Mouse (Mus musculus) left cerebral cortex, adult 2 months (tissue): ENCODE measurements around the gene Nebl. TPM values are rescaled to one million over a fixed set of nuclear protein-coding genes. Genes with fewer than 3 reads are reported as not detected.
A peak's percentile ranks its signal among the peaks of the same experiment; 100 is the strongest.

Source experiments
- DNase-seq, 2 experiments: peaks; one replicate each; pipeline ENCODE4 v3.0.0; 2021 to 2022; ENCODE audit warnings: low spot score in 2 of 2, mixed read lengths in 1 of 2; ENCODE audit errors: extremely low spot score in 1 of 2
- H3K27ac ChIP-seq: fragments of 200-600 bp; 2 replicates; pipeline ENCODE4 v1.8.1; 2022
- H3K4me3 ChIP-seq: fragments of 200-600 bp; 2 replicates; pipeline ENCODE4 v1.8.1; 2022
- CTCF ChIP-seq: fragments of 200-600 bp; IDR thresholded peaks from 2 replicates; pipeline ENCODE4 v1.8.1; 2022; ENCODE audit warnings: antibody characterized with exemption, mild to moderate bottlenecking, moderate library complexity
- intact Hi-C: fragments of 180-260 bp; cut with DNase I; formaldehyde crosslinking; loops from one replicate; pipeline ENCODE4 v1.15.1; 2025
- total RNA-seq, 2 experiments: library from RNA; stranded (reverse); gene quantifications; 2 replicates each; pipeline ENCODE4 v1.2.3; 2021

Gene Nebl
- total RNA-seq, 2 experiments from 2014 or later = 80.3 to 80.9 TPM

GRCm38 (mm10) chr2:17729770-17730647, 1.3 kb downstream of the Nebl start:
- TF ChIP-seq CTCF = no peak; the same call in none of the 2 replicates
- intact Hi-C loops = loop anchor here (2.0 to 10.0 kb wide), 6 partner anchors 85 to 317 kb away; partner anchors contain the start of gene Skida1
- DNase-seq = peak; percentile 46 to 54
- Histone ChIP-seq H3K27ac (peak overlapping the region; percentile 95), H3K4me3 (peak overlapping the region; percentile 92)

DNA sequence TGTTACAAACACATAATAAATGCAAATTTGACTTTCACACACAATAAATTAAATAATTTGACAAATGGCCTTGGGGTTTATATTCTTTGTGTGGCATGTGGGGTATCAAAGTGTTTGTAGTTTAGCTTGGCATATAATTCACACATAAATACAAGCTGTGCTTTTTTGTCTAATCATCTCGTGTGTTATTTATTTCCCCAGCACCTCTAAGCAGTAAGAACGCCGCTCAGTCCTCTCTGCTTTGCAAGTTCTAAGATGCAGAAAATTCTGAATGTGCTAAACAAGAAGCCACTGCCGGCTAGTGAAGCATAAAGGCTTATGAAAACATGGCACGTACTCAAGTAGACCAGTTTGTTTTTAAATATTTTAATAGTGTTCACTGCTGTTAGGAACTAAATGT, 6.9 kb downstream of the Nebl start:
- peak overlapping the region; percentile 4; the same call in 1 of the 2 replicates for H3K27ac ChIP-seq

GRCm38 (mm10) chr2:17723268-17724019, 7.8 kb downstream of the Nebl start:
- intact Hi-C loops = no loop called here
- no peak for DNase-seq
- peak overlapping the region; percentile 4 for H3K27ac ChIP-seq
- no peak overlapping the region; the same call in 1 of the 2 replicates for H3K4me3 ChIP-seq
- no peak for TF ChIP-seq CTCF

More for the DNA sequence above, 6.9 kb downstream of the Nebl start:
- no peak for TF ChIP-seq CTCF
- H3K4me3 ChIP-seq = no peak overlapping the region
- intact Hi-C loops = no loop called here
- DNase-seq = no peak

- no peak for DNase-seq
- Histone ChIP-seq H3K4me3 (no peak overlapping the region), H3K27ac (no peak overlapping the region)
- TF ChIP-seq CTCF = no peak
- intact Hi-C loops = no loop called here
Observed at GRCm38 (mm10) chr2:17721177-17721715, 10.0 kb downstream of the Nebl start.

GRCm38 (mm10) chr2:17718281-17718680, 13.0 kb downstream of the Nebl start:
- no peak for DNase-seq
- intact Hi-C loops = no loop called here
- no peak for TF ChIP-seq CTCF
- H3K27ac ChIP-seq = no peak overlapping the region
- H3K4me3 ChIP-seq = no peak overlapping the region

DNA sequence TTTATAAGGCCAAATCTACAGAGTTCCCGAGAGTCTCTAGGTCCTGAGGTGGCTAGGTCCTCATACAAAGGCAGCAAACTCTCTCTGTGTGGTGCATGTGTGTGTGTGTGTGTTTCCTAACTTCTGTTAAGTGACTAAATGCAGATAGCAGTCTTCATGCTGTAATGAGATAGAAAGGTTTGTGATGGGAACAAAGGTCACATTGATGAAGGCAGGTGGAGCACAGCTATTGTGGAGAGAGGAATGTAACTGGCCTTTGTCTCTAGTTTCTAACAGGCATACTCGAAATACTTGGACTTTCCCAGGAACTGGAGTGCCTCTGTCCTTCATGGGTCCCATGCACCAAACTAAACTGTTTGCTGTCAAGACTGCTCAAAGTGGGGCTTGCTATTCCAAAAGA, 14.1 kb downstream of the Nebl start:
- intact Hi-C loops = no loop called here
- no peak for TF ChIP-seq CTCF
- no peak overlapping the region for H3K4me3 ChIP-seq
- DNase-seq = no peak
- no peak overlapping the region for H3K27ac ChIP-seq

DNA sequence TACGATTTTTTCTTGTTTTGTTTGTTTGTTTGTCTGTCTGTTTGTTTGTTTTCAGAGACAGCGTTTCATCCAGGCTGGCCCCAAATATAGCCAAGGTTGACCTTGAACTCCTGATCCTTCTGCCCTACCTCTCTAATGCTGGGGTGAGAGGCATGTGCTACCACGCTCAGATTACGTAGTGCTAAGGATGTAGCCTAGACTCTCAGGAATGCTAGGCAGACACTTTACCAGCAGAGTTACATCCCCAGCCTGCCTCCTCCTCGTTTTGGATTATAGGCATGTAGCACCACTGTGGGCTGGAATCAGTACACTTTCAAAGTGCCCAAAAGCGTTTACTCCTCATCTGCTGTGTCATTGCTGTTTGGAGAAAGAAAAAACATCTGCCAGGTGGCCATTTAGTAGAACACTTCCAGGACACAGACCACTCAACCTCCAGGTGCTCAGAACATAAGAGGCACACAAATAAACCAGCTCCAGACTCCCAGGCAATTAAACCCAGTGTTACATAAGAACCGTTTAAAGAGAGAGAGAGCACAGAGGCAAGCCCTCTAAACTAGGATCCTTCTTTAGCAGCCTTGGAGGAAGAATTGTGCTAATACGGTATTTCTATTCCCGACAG, 16.0 kb downstream of the Nebl start:
- TF ChIP-seq CTCF = no peak
- Histone ChIP-seq H3K4me3 (no peak overlapping the region), H3K27ac (peak overlapping the region; percentile 42)
- peak in 1 of 2 experiments; percentile 21 for DNase-seq
- intact Hi-C loops = no loop called here

- peak; percentile 20 for TF ChIP-seq CTCF
- intact Hi-C loops = no loop called here
- DNase-seq = no peak
- no peak overlapping the region; the same call in 1 of the 2 replicates for H3K27ac ChIP-seq
- peak overlapping the region; percentile 3; the same call in 1 of the 2 replicates for H3K4me3 ChIP-seq
Observed at GRCm38 (mm10) chr2:17714661-17715060, 16.6 kb downstream of the Nebl start.

DNA sequence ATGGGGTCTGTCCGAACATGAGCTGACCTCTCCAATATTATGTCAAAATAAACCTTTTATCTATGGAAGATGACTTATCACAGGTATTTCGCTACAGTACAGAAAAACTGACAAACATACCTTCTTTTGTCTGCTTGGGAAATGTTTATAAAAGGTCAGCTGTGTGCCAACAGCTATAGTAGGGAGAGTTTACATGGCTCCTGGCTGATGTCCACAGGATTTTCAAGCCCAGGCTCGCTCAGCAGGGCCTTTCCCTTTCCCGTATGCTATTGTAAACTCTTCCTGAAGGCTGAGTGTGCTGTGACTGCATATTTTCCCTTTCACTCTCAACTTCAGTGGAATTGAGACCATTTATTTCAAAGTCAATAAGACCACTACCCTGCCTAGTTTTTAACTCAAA, 17.1 kb downstream of the Nebl start:
- intact Hi-C loops = no loop called here
- Histone ChIP-seq H3K4me3 (no peak overlapping the region), H3K27ac (0 out of 2 replicates have a peak overlapping the region, but pooled peaks have one; percentile 7)
- TF ChIP-seq CTCF = no peak
- no peak for DNase-seq

DNA sequence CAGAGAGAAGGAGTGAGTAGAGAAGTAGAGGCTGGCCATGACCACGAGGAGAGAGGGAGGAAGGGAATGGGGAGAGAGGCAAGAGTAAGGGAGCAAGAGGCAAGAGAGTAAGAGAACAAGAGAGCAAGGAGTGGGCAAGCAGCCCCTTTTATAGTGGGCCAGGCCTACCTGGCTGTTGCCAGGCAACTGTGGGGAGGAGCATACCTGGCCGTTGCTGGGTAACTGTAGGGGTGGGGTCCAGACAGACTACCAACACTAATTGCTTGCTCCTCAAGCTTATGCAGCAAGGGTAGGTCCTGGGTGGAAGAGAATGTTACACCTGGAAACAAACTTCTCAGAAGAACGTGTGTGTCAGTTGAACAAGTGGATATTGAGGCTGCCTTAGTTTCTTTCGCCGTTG, 20.0 kb downstream of the Nebl start:
- no peak overlapping the region for H3K27ac ChIP-seq

DNA sequence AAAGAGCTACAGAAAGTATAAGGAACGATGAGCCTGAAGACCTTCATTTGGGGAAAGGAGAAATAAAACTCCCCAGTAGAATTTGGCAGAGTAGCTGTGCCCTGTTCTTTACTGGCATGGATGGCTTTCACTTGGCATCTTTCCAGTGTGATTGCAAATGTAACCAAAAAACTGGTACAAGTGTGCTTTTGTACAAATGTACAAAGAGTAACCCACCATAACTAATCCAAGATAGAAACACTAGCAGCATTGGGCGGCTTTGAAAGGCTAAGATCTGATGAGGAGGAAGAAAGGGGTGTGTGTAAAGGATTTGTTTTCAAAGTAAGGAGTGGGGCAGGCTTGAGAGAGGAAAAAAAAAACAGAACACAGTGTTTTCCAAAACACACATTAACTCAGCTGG, 21.2 kb downstream of the Nebl start:
- Histone ChIP-seq H3K4me3 (no peak overlapping the region), H3K27ac (peak overlapping the region; percentile 55)
- no peak for TF ChIP-seq CTCF
- intact Hi-C loops = no loop called here
- no peak for DNase-seq

More for the DNA sequence above, 20.0 kb downstream of the Nebl start:
- TF ChIP-seq CTCF = no peak
- no peak overlapping the region for H3K4me3 ChIP-seq
- no peak for DNase-seq
- intact Hi-C loops = no loop called here
